Mouse (Mus musculus) E14TG2a.4 (cell line): ENCODE data around the gene Wasf3.

Experiments used
- CTCF ChIP-seq: conservative IDR thresholded peaks from 2 replicates; pipeline ENCODE4 v1.5.1; 2014; ENCODE audit warnings: low read length
- POU5F1 ChIP-seq: IDR thresholded peaks from 2 replicates; pipeline ENCODE4 v1.6.1; 2014; ENCODE audit warnings: low read length, borderline replicate concordance

DNA sequence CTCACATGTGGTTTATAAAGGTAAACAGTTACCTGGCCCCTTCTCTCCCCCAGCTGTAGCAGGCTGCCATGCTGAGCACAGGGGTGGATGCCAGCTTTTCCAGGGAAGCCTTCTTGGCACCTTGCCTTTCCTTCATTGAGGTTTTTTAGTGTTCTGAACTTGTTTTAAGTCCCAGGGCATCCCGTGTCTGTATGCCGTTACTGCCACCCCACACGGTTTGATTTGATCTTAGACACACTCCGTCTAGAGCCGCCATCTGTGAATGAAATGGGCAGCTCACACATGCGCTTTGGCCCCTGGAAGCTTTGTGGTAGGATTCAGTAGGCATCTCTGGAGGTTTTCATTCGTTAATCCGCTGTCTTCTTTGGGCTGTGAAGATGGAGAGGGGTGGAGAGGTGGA is 23.8 kb downstream of the Wasf3 start:
- TF ChIP-seq CTCF (no peak), POU5F1 (no peak)
